Mouse (Mus musculus): Measurements from ENCODE around the gene Slc5a4b.

Slc5a4b gene

GRCm38 (mm10) chr10:76036962-76037361 is 73.8 kb downstream of the Slc5a4b start:
- no peak for DNase-seq (ENCODE audit: low read depth, low spot score)

GRCm38 (mm10) chr10:76035277-76035676 is 75.5 kb downstream of the Slc5a4b start:
- no peak for DNase-seq (ENCODE audit: low read depth, low spot score)

GRCm38 (mm10) chr10:76034001-76034600 is 76.7 kb downstream of the Slc5a4b start:
- DNase-seq (ENCODE audit: low read depth, low spot score) = no peak

- DNase-seq (ENCODE audit: low read depth, low spot score) = no peak
Measured at GRCm38 (mm10) chr10:76033119-76033455, 77.7 kb downstream of the Slc5a4b start.

- peak; percentile 95 for DNase-seq (ENCODE audit: low read depth, low spot score)
Measured at GRCm38 (mm10) chr10:76032402-76033118, 78.2 kb downstream of the Slc5a4b start, which contains the start of gene Zfp280b. Zfp280b (plus strand) TSS chr10:76032650.

- no peak for DNase-seq (ENCODE audit: low read depth, low spot score)
Measured at GRCm38 (mm10) chr10:76031511-76032401, 79.0 kb downstream of the Slc5a4b start.

- DNase-seq (ENCODE audit: low read depth, low spot score) = no peak
Measured at GRCm38 (mm10) chr10:76030496-76030895, 80.3 kb downstream of the Slc5a4b start.

- DNase-seq (ENCODE audit: low read depth, low spot score) = no peak
Measured at GRCm38 (mm10) chr10:76029276-76029675, 81.5 kb downstream of the Slc5a4b start.

GRCm38 (mm10) chr10:76028396-76028795 is 82.4 kb downstream of the Slc5a4b start:
- no peak for DNase-seq (ENCODE audit: low read depth, low spot score)

GRCm38 (mm10) chr10:76028016-76028366 is 82.8 kb downstream of the Slc5a4b start:
- no peak for DNase-seq (ENCODE audit: low read depth, low spot score)

- DNase-seq (ENCODE audit: low read depth, low spot score) = no peak
Measured at GRCm38 (mm10) chr10:76027127-76028015, 83.4 kb downstream of the Slc5a4b start.

- no peak for DNase-seq (ENCODE audit: low read depth, low spot score)
Measured at GRCm38 (mm10) chr10:76025470-76026190, 85.1 kb downstream of the Slc5a4b start.

- no peak for DNase-seq (ENCODE audit: low read depth, low spot score)
Measured at GRCm38 (mm10) chr10:76023921-76024320, 86.8 kb downstream of the Slc5a4b start.

GRCm38 (mm10) chr10:76021728-76022127 is 89.0 kb downstream of the Slc5a4b start:
- DNase-seq (ENCODE audit: low read depth, low spot score) = no peak

GRCm38 (mm10) chr10:76016886-76017285 is 93.9 kb downstream of the Slc5a4b start:
- no peak for DNase-seq (ENCODE audit: low read depth, low spot score)

- no peak for DNase-seq (ENCODE audit: low read depth, low spot score)
Measured at GRCm38 (mm10) chr10:76012922-76013321, 97.8 kb downstream of the Slc5a4b start.

- DNase-seq (ENCODE audit: low read depth, low spot score) = no peak
Measured at GRCm38 (mm10) chr10:76009812-76010211, 100.9 kb downstream of the Slc5a4b start.
